Mouse (Mus musculus) hindbrain, embryonic 14.5 days (tissue): ENCODE results near the gene Cngb1. TPM values are rescaled to one million over a fixed set of nuclear protein-coding genes. Genes with fewer than 3 reads are reported as not detected.

Experiments
- ATAC-seq: fragments of 200-750 bp; cut with Nextera tagmentation; 2 replicates; pipeline ENCODE4 v1.8.0; 2017; ENCODE audit warnings: moderate number of reproducible peaks, mild to moderate bottlenecking, moderate TSS enrichment, moderate library complexity; ENCODE audit not compliant: low FRiP score
- DNase-seq: peaks from one replicate; pipeline ENCODE4 v3.0.0-alpha.2; 2015; ENCODE audit warnings: low spot score
- H3K27ac ChIP-seq: fragments of 300-500 bp; sonication (generic); 2 replicates; pipeline ENCODE4 v1.5.1; 2014; ENCODE audit warnings: mild to moderate bottlenecking, moderate library complexity
- H3K27me3 ChIP-seq: fragments of 300-500 bp; sonication (generic); 2 replicates; pipeline ENCODE4 v1.6.1; 2014; ENCODE audit warnings: mild to moderate bottlenecking, low read length, mixed read lengths; ENCODE audit not compliant: control insufficient read depth, insufficient read depth
- H3K36me3 ChIP-seq: fragments of 300-500 bp; sonication (generic); replicated peaks from 2 replicates; pipeline ENCODE4 v1.6.1; 2014; ENCODE audit not compliant: control insufficient read depth, insufficient read depth
- H3K4me1 ChIP-seq: fragments of 300-500 bp; sonication (generic); replicated peaks from 2 replicates; pipeline ENCODE4 v1.6.1; 2014; ENCODE audit warnings: antibody characterized with exemption, low read length, mixed read lengths; ENCODE audit not compliant: control insufficient read depth, insufficient read depth
- H3K4me2 ChIP-seq: fragments of 300-500 bp; sonication (generic); replicated peaks from 2 replicates; pipeline ENCODE4 v1.6.1; 2014; ENCODE audit warnings: mild to moderate bottlenecking, moderate library complexity
- H3K4me3 ChIP-seq: fragments of 300-500 bp; sonication (generic); replicated peaks from 2 replicates; pipeline ENCODE4 v1.5.1; 2014; ENCODE audit warnings: mild to moderate bottlenecking, low read length
- H3K9ac ChIP-seq: fragments of 300-500 bp; sonication (generic); 2 replicates; pipeline ENCODE4 v1.6.1; 2014
- H3K9me3 ChIP-seq: fragments of 300-500 bp; sonication (generic); 2 replicates; pipeline ENCODE4 v1.6.1; 2016; ENCODE audit warnings: low read length; ENCODE audit not compliant: control insufficient read depth
- WGBS: fragments of 180-500 bp; shearing (Covaris S2); extraction: QIAGEN DNeasy Blood & Tissue Kit; methylation state at CpG from one replicate; pipeline ENCODE4 v1.1.7; 2014; 5-methylcytosine and 5-hydroxymethylcytosine counted together
- polyA plus RNA-seq: library from polyadenylated mRNA; unstranded; fragments of >200 nt; fragmentation: Nextera tagmentation; extraction: Ambion mirVana; gene quantifications from 2 replicates; pipeline ENCODE4 v1.2.1, GENCODE M21; 2014

Gene Cngb1
- polyA plus RNA-seq, 1 experiment from 2014 or later = 0.44 TPM

- H3K4me2 ChIP-seq = no peak overlapping the region
- ATAC-seq = no peak
- no peak overlapping the region; the same call in 1 of the 2 replicates for H3K9ac ChIP-seq
- H3K27ac ChIP-seq = no peak overlapping the region
- no peak overlapping the region for H3K4me3 ChIP-seq
- WGBS = 93% methylated on average over 5 of the region's 5 CpGs
- H3K36me3 ChIP-seq = peaks cover 59% of the 10 kb centered on the region
- no peaks in the 10 kb centered on the region for H3K9me3 ChIP-seq
- H3K4me1 ChIP-seq = peaks cover 13% of the 10 kb centered on the region
- H3K27me3 ChIP-seq = no peaks in the 10 kb centered on the region
- DNase-seq = no peak
Observed at GRCm38 (mm10) chr8:95326822-95327221, 20.4 kb upstream of the Cngb1 start.

DNA sequence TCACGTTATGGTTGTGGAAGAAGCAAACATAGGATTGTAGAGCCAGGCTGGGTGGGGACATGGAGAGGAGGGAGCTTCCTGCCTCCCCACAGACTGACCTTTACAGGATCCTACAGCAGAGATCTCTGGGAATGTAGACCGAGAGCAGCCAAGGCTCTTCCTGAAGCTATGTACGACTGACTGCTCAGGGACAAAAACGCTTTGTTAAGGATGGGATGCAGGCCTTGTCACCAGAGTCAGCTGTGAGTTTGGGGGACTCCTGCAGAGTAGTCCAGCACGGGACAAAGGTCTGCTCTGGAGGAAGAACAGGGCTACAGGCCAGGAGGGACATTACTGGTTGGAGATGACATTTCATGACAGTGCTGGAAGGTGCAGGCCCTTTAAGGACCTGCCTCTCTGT lies 18.3 kb upstream of the Cngb1 start:
- Histone ChIP-seq H3K27ac (0 out of 2 replicates have a peak overlapping the region, but pooled peaks have one; percentile 12), H3K4me1 (peaks cover 6% of the 10 kb centered on the region), H3K27me3 (no peaks in the 10 kb centered on the region), H3K4me2 (no peak overlapping the region), H3K9me3 (no peaks in the 10 kb centered on the region), H3K9ac (0 out of 2 replicates have a peak overlapping the region, but pooled peaks have one; percentile 3), H3K4me3 (no peak overlapping the region), H3K36me3 (peaks cover 59% of the 10 kb centered on the region)
- no peak for DNase-seq
- WGBS = 25% methylated on average over 5 of the region's 5 CpGs
- ATAC-seq = no peak

GRCm38 (mm10) chr8:95323201-95323600 lies 16.8 kb upstream of the Cngb1 start:
- H3K4me3 ChIP-seq = no peak overlapping the region
- no peak for ATAC-seq
- H3K4me2 ChIP-seq = no peak overlapping the region
- H3K27me3 ChIP-seq = no peaks in the 10 kb centered on the region
- no peaks in the 10 kb centered on the region for H3K9me3 ChIP-seq
- H3K27ac ChIP-seq = no peak overlapping the region
- H3K9ac ChIP-seq = no peak overlapping the region
- H3K4me1 ChIP-seq = peaks cover 4% of the 10 kb centered on the region; the same call in 1 of the 2 replicates
- H3K36me3 ChIP-seq = peaks cover 45% of the 10 kb centered on the region
- WGBS = 91% methylated on average over 3 of the region's 3 CpGs
- no peak for DNase-seq

DNA sequence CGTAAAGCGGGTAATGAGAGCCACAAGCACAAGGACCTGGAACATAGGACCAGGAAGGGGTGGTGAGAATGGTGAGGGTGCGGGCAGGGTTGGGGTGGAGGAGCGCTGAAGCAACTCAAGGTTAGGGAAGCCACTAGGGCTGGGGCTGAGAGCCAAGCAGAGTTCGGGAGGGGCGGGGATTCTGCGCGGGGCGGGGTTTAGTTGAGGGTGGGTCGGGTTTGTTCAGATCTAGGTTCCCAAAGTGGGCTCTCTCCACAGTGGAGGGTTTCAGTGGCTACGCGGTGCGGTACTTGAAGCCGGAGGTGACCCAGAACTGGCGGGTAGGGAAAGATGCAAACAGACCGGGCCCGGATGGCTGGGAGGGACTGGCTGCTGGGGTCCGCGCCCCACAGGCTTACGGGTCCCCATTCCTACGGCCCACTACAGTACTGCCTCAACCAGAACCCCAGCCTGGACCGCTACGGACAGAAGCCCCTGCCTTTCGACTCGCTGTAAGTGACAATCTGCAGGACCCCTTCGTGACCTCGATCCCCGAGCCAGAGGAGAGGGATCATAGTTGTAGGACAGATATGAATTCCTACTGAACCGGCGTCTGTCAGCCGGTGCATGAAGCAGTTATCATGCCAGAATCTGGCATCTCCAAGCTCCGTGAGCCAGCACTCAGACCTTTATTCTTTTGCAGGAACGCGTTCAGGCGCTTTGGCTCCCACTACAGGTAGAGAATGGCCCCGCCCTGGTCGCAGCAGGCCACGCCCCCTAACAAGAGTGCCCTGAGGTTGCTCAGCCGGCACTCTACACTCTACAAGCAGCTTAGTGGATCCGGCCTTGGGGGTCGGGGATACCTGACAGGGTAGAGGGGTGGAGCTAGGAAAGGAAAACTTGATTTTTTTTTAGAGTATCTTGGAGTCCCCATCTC lies 14.1 kb upstream of the Cngb1 start:
- Histone ChIP-seq H3K27ac (no peak overlapping the region), H3K4me2 (peak overlapping the region; percentile 65), H3K9me3 (no peaks in the 10 kb centered on the region), H3K4me1 (peaks cover 4% of the 10 kb centered on the region; the same call in 1 of the 2 replicates), H3K27me3 (no peaks in the 10 kb centered on the region), H3K4me3 (peak overlapping the region; percentile 36), H3K9ac (peak overlapping the region; percentile 49), H3K36me3 (peaks cover 18% of the 10 kb centered on the region)
- peak; percentile 60 for DNase-seq
- ATAC-seq = peak; percentile 72
- WGBS = 2% methylated on average over 41 of the region's 41 CpGs

GRCm38 (mm10) chr8:95315350-95315749 lies 9.0 kb upstream of the Cngb1 start:
- Histone ChIP-seq H3K4me3 (no peak overlapping the region), H3K27me3 (no peaks in the 10 kb centered on the region), H3K27ac (no peak overlapping the region), H3K9ac (no peak overlapping the region), H3K4me2 (no peak overlapping the region), H3K9me3 (no peaks in the 10 kb centered on the region), H3K4me1 (0 out of 2 replicates have a peak, but pooled peaks cover 4% of the 10 kb centered on the region), H3K36me3 (no peaks in the 10 kb centered on the region)
- WGBS = 93% methylated on average over 1 of the region's 1 CpGs
- no peak for ATAC-seq
- no peak for DNase-seq

DNA sequence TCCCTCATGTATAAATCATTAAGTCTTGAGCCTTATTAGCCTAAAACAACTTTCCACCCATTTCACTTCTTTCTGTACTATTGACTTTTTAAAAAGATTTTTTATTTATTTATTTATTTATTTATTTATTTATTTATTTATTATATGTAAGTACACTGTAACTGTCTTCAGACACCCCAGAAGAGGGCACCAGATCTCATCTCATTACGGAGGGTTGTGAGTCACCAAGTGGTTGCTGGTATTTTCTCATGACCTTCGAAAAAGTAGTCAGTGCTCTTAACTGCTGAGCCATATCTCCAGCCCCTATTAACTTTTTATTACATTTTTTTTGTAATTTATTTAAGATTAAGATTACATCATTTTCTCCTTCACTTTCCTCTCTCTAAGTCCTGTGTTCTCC lies 8.3 kb upstream of the Cngb1 start:
- ATAC-seq (no peak), DNase-seq (no peak)
- no peak overlapping the region for H3K27ac ChIP-seq
- H3K36me3 ChIP-seq = no peaks in the 10 kb centered on the region
- H3K4me3 ChIP-seq = no peak overlapping the region
- no peaks in the 10 kb centered on the region for H3K4me1 ChIP-seq
- 84% methylated on average over 2 of the region's 2 CpGs for WGBS
- H3K4me2 ChIP-seq = no peak overlapping the region
- H3K27me3 ChIP-seq = no peaks in the 10 kb centered on the region
- no peaks in the 10 kb centered on the region for H3K9me3 ChIP-seq
- no peak overlapping the region for H3K9ac ChIP-seq

GRCm38 (mm10) chr8:95313857-95314256 lies 7.5 kb upstream of the Cngb1 start:
- Histone ChIP-seq H3K4me3 (no peak overlapping the region), H3K4me1 (no peaks in the 10 kb centered on the region), H3K9ac (no peak overlapping the region), H3K36me3 (no peaks in the 10 kb centered on the region), H3K4me2 (no peak overlapping the region), H3K27me3 (no peaks in the 10 kb centered on the region), H3K27ac (no peak overlapping the region), H3K9me3 (no peaks in the 10 kb centered on the region)
- ATAC-seq (no peak), DNase-seq (no peak)
- WGBS = 91% methylated on average over 6 of the region's 6 CpGs

- H3K4me3 ChIP-seq = no peak overlapping the region
- DNase-seq = no peak
- H3K36me3 ChIP-seq = no peaks in the 10 kb centered on the region
- no peak overlapping the region for H3K4me2 ChIP-seq
- no peaks in the 10 kb centered on the region for H3K27me3 ChIP-seq
- no peak overlapping the region for H3K27ac ChIP-seq
- 70% methylated on average over 18 of the region's 18 CpGs for WGBS
- H3K9me3 ChIP-seq = no peaks in the 10 kb centered on the region
- ATAC-seq = no peak
- no peaks in the 10 kb centered on the region for H3K4me1 ChIP-seq
- no peak overlapping the region for H3K9ac ChIP-seq
Observed at GRCm38 (mm10) chr8:95312836-95313235, 6.5 kb upstream of the Cngb1 start.

DNA sequence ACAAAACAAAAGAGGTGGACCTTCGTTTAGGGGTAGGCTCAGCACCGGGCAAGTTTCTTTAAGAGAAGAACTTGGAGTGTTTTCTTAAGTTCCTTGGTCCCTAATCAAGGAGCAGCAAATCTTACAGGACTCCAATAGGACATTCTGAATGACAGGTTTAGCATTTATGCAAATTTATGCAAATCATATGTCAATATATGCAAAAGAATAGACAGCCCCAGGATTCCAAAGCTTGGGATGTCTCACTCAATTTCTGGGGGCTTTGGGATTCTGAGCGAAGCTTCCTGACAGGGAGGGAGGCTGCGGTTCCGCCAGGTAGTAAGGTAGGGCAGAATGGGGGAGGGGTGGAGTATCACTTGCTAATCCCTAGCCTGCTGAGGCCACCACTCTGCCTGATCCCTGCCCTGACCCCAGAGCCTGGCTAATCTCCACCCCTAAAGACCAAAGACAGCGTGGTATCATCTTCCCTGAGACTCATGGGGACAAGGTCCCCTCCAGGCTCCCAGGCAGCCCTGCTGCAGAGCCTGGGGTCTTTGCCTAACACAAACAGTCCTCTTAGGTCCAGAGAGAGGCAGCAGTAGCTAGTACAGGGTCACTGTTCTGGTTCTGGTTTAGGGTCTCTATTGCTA lies 4.1 kb upstream of the Cngb1 start, which contains the start of gene Tepp:
Gene Tepp (plus strand): TSS at position 225 of the 629 bp plus-strand sequence.
- 35% methylated on average over 6 of the region's 6 CpGs for WGBS
- Histone ChIP-seq H3K9me3 (no peaks in the 10 kb centered on the region), H3K36me3 (no peaks in the 10 kb centered on the region), H3K4me2 (no peak within 1 kb of the TSS), H3K4me3 (no peak within 1 kb of the TSS), H3K27me3 (no peaks in the 10 kb centered on the region), H3K4me1 (no peaks in the 10 kb centered on the region), H3K27ac (no peak within 1 kb of the TSS), H3K9ac (no peak within 1 kb of the TSS)
- ATAC-seq = peak; percentile 57; the same call in 1 of the 2 replicates
- no peak for DNase-seq
